Mouse (Mus musculus): ENCODE measurements at regions not wholly inside any gene's neighbourhood (a gene's known extent, or its start where the extent isn't known, plus 50 kb on each side); places are given as distances from the start of the nearest gene placed in this dataset.

DNA sequence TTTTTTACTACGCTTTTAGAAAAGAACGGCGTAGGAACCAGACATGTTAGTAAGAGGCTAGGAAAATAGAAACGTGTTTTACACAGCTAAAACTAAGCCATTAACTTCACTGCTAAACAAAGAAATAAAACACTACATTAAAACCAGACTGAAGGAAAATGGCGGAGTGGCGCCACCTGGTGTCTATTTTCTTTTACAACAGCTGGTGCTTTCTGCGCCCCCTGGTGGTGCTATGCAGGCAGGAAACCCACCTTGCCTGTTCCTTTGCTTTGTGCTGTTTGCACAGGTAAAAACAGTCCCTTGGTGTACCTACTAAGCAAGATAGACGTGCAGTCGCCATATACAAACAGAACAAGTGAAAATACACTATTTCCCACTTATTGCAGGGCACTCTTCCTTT, 282.9 kb upstream of the Npvf start:
- TF ChIP-seq POLR2A (IDR thresholded peaks at IDR 0.05; ENCODE audit: low read depth, low read length) (no peak), CTCF (IDR thresholded peaks at IDR 0.05; ENCODE audit: extremely low read depth, insufficient read depth, insufficient read length, insufficient replicate concordance) (peak; percentile 98; the same call in 1 of the 2 replicates)
